Mouse (Mus musculus) fibroblast of lung, adult 2 months (primary cell): ENCODE measurements around the gene Afmid.
A peak's percentile ranks its signal among the peaks of the same experiment; 100 is the strongest.
"Not testable (repeated sequence)": the region's sequence is repeated elsewhere in the genome, so short reads cannot be mapped to it uniquely, and the experiment has no call there.

Experiments
- DNase-seq: peaks from one replicate; pipeline ENCODE4 v3.0.0-alpha.2; 2011; ENCODE audit warnings: low read depth

The Afmid gene

DNA sequence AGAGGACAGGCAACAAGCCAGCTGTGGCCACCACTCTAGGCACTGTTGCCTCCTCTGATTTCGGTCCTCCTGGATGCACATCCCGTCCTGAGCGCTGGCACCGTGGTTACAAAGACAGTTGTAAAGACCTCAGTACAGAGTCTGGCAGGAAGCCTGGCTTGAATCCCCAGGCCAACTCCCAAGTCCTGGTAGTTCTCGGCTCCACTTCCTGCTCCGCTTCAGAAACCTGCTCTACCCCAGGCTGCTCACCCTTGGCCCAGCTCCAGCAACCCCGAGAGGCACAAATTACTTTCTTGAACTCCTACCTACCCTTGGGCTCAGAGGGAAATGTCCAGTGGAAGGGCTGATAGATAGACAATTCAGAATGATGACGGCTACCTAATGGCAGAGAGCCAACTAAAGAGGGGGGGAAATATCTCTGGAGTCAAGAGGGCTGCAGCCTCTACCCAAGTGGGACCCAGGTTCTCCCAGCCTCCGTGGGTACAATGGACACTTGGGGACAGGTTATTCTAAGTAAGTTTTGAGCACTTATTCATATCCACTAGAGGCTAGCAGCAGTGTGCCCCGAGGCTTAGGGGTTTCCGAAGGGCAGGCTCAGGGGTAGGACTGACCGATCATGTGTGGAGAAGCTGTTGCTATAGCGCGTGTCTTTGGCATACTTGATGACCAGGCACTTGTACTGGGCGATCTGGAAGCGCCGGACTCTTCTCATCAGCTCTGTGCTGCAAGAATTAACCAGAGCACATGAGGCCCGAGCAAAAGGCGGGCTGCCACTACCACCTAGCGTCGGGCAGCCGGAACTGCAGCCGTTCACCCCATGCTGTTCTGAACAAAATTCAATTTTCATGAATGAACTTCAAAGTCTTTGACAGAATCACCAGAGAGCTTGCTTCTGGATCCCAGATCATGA is 1.4 kb upstream of the Afmid start:
- DNase-seq = peak; percentile 54

DNA sequence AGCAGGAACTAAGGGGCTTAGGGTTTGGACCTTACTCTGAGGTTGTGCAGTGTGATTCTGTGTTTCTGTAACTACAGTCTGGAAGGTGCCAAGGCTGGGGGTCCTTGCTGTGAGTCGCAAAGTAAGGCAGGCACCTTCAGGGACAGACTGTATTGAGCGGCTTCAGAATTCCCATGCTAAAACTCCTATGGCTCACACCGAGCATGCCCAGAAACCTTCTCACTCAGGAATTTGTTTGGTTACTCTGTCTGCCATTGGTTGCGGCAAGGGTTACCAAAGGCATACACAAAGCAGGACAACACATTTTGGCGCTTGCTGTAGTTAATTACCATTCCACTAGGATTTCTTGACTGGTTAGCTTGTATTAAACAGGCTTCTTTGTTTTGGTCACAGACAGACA is 440 bp downstream of the Afmid start:
- peak; percentile 51 for DNase-seq

DNA sequence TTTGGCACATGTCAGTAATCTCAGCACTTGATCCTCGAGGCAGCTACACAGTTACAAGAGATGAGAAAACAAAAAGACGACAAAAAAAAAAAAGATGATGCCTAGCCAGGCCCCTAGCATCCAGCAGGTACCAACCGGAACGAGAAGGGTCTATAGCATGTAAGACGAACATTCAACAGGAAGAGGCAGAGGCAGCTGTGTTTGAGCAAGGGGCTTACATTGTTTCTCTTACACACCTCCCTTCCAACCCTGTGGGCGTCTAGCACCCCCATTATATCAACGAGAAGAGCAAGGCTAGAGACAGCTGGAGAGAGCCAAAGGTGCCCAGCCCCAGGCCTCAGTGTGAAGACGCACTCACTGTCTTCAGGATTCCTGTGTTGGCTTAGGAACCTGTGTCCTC is 1.2 kb downstream of the Afmid start:
- DNase-seq = no peak

DNA sequence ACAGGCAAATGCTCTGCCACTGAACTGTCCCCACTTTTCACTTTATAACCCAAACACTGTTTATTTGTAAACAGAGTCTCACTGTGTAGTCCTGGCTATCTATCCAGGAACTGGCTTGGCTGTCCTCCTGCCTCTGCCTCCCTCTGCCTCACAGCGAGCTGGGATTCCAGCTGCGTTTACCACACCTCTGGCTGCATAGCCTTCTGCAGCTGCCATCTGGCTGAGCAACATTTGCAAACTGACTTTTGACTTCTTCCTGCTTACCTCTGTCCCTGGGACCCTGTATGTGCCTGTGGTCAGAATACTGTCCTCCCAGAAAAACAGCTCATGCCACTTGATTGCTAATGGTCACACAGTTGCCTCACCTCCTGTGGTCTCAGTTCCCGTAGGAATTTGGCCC is 1.7 kb downstream of the Afmid start:
- no peak for DNase-seq

DNA sequence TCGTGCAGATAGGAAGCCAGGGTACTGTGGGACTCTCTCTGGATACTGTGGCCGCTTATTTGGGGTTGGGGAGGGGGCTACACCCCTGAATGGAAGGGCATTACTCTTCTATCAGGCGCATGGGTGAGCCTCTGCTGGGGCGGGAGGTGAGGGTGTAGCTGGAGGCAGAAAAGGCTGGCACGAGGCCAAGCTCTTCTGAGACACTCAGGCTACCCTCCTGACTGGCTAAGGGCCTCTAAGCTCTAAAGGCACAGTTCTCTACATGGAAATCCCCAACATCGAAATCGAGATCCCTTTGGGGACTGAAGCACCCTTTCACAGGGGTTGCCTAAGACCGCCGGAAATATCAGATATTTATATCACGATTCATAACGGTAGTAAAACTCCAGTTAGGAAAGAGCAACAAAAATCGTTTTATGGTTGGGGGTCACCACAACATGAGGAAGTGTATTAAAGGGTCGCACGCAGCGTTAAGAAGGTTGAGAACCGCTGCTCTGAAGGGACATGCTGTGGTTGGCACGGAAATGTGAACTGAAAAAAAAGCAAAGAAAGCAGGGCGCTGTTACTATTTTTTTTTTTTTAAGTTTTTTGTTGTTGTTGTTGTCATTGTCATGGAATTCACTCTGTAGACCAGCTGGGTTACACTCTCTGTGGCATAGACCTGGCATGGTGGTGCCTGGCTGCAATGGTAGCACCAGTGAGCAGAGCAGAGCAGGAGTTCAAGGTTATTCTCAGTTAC is 2.6 kb downstream of the Afmid start:
- DNase-seq = no peak

DNA sequence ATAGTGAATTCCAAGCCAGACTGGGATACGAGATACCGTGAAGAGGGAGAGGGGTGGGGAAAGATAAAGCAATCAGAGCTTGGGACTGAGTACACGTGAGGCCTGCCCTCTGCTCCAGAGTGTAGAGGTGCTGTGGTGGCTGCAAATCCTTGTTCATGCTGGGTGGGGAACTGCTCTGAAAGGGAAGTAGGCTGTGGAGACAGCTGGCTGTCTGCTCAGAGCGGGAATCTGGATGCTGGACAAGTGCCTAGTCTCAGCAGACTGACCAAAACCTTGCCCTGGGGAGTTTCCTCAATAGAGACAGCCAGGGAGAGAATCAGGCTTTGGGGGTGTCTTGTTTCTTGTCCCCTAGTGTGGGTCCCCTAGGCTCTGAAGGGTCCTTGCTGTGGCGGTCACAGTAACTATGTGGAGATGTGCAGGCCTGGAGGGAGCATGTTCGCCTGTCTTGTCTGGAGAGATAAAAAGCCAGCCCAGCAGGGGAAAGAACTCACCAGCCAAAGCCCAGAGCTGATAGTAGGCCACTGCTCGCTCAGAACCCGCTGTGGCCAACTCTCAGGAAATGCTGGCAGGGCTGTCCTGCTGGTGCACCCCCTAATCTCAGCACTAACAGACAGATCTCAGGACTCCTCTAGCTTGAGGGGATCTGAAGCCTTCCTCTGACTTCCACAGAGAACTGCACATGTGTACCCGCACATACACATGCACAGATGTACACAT is 3.3 kb downstream of the Afmid start:
- no peak for DNase-seq

DNA sequence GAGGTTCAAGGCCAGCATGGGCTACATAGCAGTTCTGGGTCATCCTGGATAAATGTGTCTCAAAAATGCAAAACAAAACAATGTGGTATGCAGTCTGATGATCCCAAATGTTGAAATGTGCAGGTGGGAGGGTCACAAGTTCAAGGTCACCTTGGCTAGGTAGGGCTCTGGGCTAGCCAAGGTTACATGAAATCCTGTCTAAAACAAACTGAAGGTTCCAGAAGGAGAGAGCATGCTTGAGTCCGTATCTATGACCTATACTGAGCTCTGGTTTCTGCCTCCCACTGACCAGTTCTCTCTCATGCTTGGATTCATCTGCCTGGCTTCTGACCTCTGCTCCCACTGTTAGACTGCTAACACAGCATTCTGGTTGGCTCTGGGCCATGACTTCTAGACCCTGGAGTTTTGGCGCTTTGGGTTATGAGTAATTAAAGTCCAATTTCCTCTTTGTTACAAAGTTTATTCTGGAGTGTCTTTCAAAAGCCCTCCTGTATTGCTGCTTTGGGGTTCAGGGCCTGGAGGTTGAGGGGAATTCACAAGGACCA is 4.0 kb downstream of the Afmid start:
- DNase-seq = no peak

DNA sequence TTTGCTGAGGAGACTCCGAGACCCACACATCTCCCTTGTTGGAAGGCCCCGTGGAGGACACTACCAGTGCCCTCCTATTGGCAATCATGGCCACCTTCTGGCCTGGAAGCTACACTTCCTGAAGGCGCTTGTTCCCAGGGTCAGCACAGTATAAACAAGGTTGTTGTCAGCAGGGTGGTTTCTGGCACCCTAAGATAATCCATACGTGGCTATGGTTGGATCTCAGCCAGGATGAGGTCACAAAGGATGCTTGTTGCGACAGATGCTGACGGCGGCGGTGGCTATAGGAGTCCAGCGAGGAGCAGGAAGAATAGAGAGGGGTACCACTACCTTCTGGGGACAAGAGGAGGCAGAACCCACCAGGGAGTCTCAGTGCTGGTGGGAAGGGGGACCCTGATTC is 4.7 kb downstream of the Afmid start:
- DNase-seq = no peak

DNA sequence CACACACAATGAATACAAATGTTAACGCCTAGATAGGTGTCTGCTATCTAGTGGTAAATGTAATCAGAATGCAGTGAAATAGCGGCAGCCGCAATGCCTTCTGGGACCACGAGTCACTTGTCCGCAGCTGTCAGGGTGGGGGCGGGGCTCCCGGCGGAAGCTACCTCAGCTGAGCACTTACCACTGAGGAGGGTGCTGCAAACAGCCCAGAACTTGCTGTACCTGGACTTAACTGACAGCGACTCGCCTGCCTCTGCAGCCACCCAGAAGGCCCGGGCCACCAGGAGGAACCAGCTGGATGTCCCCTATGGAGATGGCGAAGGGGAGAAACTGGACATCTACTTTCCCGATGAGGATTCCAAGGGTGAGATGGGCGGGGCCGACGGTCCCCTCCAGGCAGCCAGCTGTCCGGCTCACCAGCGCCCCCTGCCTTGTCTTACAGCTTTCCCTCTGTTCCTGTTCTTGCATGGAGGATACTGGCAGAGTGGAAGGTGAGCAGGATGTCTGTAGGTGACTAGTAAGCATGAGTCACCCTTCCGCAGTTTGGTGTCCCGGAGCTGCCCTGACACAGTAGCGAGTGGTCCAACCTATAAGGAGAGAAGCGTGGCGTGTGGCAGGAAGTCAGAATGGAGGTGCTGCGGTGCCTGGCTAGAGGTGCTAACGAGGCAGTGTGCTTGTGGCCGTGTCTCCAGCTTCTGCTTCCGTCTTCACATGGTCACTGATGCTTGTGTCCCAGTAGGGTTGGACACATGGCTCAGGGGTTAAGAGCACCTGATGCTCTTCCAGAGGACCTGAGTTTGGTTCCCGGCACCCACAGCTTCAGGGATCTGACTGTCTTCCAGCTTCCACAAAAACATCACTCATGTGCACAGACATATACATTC is 6.6 kb downstream of the Afmid start:
- DNase-seq = no peak

DNA sequence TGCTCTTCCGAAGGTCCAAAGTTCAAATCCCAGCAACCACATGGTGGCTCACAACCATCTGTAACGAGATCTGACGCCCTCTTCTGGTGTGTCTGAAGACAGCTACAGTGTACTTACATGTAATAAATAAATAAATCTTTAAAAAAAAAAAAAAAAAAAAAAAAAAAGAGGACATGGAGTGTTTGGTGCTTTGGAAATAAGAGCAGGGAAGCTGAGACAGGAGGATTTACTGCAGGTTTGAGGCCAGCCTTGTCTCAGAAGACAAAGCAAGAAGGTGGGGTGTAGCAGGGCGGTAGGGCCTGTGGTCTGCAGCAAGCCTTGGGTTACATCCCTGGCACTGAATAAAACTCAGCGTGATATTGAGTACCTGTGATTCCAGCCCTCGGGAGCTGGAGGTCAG is 7.8 kb downstream of the Afmid start:
- DNase-seq = not testable (repeated sequence)

DNA sequence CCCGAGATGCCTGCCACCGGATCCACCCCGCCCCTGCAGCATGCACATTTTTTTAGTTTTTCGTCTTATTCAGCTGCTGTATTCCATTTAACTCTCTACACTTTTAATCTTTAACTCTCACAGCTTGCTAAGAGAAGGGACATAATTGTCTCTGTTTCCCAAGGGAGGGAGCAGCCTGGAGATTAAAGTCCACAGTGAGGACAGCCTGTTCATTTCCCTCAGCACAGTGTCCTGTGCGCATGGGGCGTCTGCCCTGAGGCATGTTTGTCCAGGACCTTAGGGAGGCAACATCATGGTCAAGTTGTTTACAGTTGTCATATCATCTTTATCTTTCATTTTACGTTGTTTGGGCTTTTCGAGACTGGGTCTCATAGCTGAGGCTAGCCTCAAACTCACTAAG is 8.4 kb downstream of the Afmid start:
- DNase-seq = no peak

DNA sequence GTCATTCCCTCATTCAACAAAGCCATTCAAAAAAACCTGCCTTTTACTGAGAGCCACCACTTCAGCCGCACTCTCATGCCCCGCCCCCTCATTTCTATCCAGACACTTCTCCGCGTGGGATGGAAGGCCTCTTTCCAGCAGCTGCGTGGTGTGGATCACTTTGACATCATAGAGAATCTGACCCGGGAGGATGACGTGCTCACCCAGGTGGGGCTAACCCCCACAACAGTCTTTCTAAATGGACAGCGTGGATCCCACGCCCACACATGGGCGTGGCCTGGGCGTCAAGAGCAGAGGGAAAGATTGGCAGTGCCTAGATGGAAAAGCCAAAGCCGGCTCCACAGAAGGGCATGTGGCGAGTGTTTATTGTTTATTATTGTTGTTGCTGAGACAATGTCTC is 10.6 kb downstream of the Afmid start:
- no peak for DNase-seq

DNA sequence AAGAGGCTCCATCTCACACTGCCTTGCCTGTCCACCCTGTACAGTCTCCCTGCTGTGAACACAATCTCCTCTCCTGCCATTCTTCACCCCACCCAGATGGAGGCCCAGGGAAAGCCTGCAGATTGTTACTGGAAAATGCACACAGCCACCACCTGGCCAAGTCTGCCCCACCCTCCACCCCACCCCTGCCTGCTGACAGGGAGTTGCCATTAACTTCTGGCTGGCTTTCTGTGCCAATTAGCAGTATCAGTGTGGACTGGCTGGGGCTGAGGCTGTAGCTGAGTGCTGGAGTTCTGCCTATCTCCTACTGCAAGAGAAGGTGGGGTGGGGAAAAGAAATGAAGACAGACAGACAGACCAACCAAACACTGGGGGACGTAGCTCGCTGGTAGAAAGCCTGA is 12.8 kb downstream of the Afmid start:
- DNase-seq = no peak

DNA sequence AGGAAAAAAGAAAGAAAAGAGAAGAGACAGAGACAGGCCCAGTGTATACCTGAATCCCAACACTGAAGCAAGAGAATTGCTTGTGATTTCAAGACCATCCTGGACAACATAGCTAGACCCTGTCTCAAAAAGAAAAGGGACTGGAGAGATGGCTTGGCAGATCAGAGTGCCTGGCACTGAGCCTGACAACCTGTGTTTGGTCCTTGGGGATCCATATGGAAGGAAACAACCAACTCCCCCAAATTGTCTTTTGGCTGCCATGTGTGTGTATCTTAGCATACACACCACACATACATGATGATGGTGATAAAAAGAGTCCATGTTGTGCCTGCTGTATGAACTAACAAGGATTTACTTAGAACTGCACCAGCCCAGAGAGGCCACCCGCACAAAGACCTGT is 13.3 kb downstream of the Afmid start:
- no peak for DNase-seq

DNA sequence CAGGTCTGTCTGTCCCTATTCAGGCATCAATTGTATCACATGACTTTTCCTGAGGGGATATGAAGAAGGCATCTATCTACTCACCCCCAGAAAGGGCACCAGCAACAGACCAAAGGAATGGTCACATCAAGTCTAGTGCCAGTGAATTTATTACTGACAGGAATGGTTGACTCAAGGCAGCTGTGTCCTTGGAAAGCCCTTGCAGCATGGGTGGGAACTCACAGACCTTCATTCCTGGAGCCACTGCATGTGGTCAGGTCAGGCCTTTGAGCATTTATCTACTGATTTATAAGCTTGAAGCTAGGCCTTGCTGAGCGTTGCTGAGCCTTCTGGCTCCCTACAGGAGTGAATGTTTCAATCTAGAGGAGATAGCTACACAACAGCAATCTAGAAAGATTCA is 15.2 kb downstream of the Afmid start:
- no peak for DNase-seq

DNA sequence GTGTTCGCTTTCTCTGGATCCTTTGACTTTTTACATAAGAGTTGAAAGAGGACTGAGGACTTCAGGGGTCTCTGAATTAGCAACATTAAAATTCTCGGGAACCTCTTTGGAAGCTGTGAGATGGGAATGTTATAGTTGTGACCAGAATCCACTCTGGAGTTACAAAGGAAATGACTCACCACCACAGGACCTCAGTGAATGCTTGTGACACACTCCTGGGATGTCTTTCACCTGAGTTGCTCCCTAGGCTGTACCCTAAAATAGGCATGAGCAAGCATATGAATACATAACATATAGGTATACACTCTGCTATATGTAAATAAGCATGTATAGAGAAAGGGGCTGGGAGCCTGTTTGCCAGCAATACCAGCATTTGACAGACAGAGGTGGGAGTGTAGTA is 17.7 kb downstream of the Afmid start:
- no peak for DNase-seq

DNA sequence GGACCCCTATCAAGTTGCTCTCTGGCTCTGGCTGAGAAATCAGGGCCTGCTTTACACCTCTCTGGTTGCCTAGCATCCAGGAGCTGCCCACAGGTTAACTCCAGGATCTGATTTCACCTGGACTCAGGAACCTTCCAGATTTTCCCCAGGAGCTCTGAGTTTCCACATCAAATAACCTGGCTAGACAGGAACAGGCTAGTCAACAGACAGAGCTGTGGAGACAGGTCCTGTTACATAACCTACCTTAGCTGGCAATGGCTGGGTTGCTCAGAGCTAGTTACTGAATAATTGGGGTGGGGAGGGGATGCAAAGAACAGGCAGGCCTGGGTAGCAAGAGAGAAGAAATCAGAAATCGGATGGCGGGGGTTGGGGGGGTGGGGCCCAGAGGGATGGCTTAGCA is 19.3 kb downstream of the Afmid start:
- no peak for DNase-seq

DNA sequence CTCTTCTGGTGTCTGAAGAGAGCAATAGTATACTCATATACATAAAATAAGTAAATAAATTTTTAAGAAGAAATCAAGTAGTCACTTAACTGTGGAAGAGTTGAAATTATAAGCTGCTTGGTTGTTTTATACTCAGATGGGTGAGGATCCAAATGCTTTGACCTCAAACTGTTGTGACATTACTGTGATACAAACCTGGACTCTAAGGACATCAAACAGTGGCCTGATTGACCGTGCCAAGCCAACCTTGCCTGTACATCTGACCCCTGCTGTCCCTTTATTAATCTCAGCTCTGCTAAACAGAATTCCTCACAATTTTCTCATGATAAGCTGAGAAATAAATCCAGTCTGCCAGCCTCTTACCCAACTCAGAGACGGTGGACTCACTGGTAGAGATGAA is 19.9 kb downstream of the Afmid start:
- no peak for DNase-seq

DNA sequence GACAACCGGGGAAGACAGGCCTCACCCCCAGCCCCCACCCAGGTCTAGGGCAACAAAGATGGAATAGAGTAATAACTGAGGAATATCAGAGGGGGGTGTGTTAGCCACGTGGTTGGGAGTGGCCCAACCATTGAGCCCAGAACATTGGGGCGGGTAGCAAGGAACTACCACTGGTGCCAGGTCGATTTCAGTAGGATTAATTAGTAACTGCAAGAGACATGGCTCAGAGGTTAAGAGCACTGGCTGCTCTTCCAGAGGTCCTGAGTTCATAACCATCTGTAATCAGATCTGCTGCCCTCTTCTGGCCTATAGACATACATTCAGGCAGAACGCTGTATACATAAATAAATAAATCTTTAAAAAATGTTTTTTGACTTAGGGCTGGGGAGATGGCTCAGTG is 20.9 kb downstream of the Afmid start:
- DNase-seq = no peak

DNA sequence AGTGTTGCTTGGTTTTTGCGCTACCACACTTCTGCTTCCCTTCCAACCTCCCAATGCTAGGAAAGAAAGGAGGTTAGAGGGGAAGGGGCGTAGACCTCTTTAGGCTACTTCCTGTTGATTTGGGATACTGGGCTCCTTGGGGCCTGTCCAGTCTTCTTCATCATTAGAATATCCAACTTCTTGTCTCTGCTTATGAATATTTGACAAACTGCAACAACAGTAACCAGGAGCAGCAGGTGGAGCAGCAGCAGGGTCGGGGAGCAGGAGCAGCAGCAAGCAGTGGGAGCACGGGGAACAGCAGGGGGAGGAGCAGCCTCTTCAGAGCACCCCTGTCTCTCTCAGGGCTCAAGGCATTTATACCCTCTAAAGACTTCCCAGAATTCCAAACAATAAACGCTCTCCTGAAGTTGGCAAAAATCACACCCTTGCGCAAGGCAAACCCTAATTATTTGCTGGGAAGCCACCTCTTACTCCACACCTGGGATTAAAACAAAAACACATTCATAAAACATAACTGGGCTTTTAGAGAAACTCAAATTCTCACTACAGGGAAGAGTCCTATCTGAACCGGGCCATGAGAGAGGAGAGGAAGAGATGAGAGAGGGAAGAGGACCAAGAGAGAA is 22.0 kb downstream of the Afmid start:
- DNase-seq = peak; percentile 44
